Mouse (Mus musculus): ENCODE measurements around the gene Rer1.

GRCm38 (mm10) chr4:155075813-155076212 is 10.4 kb downstream of the Rer1 start:
- no peak for TF ChIP-seq ZNF384 (IDR thresholded peaks at IDR 0.05; ENCODE audit: low read depth, low read length)
- TF ChIP-seq CHD2 (IDR thresholded peaks at IDR 0.05; ENCODE audit: low read depth, low read length): no peak
- TF ChIP-seq HCFC1 (IDR thresholded peaks at IDR 0.05; ENCODE audit: borderline replicate concordance, insufficient read depth, low read length): no peak
- no peak for TF ChIP-seq MAFK (IDR thresholded peaks at IDR 0.05; ENCODE audit: insufficient read depth, low read depth, low read length)

All from ES-E14 (cell line).